Mouse (Mus musculus) adrenal gland, adult 8-10 months (tissue): ENCODE results near the gene Csnk1g2. TPM values are rescaled to one million over a fixed set of nuclear protein-coding genes. Genes with fewer than 3 reads are reported as not detected.
A peak's percentile ranks its signal among the peaks of the same experiment; 100 is the strongest.

Experiments used
- DNase-seq: peaks from one replicate; pipeline ENCODE4 v3.0.0; 2022
- total RNA-seq, 4 experiments: library from RNA; stranded (reverse); gene quantifications; 2 replicates each; pipeline ENCODE4 v1.2.4; 2022

Gene Csnk1g2
- total RNA-seq: 100 to 1,000 TPM; 157 to 173 (median 165) TPM

GRCm38 (mm10) chr10:80622661-80623456 is at the start of gene Csnk1g2:
Gene Csnk1g2, plus strand, starts transcription at chr10:80622838.
- DNase-seq: peak; percentile 62

- no peak for DNase-seq
Measured at GRCm38 (mm10) chr10:80573944-80574343, 48.7 kb upstream of the Csnk1g2 start.

DNA sequence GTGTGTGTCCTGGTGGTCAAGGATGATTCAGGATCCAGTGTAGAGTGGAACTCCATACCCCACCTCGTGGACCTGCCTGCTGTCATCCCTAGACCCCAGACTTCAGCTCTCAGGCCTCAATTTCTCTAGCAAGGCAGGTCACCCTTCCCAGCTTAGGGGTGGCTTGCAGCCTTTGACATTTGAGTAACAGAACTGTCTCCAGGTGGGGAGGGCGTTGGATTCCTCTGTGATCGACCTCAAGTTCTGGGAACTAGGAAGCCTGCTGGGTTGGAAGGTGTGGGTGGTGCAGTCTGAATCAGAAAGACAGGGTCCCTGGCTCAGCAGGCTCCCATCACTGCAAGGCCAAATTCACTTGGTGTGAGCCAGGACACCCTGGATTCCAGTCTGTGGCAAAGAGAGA is 47.7 kb upstream of the Csnk1g2 start:
- DNase-seq: no peak

DNA sequence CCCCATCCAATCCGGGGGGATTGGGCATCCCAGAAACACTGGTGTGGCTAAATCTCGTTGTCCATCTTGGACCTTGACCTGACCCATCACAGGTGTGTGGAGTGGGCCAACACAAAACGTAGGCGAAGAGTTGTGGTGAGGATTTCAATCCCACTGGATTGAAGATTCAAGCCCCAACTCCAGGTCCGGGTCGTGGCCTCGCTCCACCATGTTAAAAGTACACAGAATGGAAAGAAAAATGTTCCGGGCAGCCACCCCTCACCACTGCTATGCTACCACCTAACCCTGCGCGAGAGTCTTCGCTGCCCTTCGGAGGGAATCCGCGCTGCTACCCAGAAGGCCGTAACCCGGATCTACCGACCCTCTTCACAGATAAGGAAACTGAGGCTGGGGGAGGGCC is 46.7 kb upstream of the Csnk1g2 start:
- DNase-seq: no peak

DNA sequence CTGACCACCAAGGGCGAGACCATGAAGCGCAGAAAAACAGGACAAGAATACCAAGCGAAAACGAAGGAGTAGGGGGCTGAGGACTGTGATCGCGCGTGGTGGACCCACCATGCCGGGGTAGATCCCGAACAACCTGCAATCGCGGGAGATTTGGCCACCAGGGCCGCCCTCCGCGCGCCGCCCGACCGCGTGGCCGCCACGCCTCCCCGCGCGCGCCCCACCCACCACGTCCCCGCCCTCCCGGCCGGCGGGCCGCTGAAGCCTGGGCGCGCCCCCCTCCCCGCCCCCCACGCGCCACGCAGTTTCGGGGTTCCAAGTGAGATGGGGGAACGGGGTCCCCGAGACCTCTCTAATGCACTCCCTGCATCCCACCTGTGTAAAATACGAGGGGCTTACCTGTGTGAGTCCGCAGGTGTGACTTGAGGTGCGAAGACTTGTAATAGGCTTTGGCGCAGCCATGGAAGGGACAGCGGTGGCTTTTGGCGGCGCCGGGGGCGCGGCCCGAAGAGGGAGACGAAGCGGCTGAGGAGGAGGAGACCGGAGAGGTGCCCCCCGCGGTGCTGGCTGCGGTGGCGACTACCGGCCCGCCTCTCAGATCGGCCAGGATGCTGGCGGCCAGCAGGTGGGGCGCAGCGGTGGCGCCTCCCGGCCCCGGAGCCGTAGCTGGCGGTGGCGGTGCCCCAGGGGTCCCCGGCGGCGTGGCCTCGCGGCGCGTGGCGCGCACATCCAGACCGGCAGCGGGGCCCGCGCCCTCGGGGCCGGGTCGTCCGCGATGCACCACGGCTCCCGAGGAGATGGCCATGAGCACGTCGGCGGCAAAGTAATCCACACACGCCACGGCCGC is 46.1 kb upstream of the Csnk1g2 start:
- no peak for DNase-seq

DNA sequence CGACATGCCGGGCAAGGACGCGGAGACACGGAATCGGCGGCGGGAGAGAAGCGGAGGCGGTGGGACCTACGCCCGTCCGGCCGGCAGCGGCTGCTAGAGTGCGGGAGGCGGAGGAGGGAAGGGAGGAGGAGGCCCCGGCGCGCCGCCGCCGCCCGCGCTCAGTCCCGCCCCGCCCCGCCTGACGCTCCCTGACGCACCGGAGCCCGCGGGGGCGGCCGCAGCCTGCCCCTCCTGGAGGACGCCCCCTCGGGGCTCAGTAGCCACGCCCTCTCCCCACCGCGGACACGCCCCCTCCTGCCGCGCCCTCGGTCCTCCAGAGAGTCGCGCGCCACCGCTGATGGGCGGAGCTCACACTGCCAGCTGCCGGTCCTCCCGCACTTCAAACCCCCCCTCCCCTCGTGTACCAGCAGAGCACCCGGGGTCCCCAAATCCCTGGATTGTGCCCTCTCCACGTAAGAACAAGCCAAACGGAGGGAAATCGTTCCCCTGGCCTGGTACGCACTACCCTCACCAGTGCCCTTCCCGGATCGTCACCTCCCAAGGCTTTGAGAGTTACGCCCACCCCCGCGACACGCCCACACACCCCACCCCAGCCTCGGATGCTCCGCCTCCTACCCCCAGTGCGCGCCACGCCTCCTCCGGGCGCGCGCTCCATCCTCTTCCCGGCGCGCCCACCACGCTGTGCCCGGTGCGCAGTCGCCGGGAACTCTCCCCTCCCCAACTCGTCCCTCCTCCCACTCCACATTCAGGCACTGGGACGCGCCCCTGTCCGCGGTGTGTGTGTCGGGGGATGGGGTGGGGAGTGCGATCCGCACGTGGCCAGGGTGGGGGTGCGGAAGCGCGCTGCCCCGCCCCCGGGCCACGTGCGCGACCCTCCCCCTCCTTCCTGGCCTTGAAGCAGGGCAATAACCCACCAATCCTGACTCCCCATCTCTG is 45.2 kb upstream of the Csnk1g2 start, which contains the start of gene Klf16:
Gene Klf16, minus strand, starts transcription at position 127 of the 936 bp plus-strand sequence.
- peak; percentile 98 for DNase-seq

- peak; percentile 80 for DNase-seq
Measured at GRCm38 (mm10) chr10:80578131-80578750, 44.4 kb upstream of the Csnk1g2 start.

DNA sequence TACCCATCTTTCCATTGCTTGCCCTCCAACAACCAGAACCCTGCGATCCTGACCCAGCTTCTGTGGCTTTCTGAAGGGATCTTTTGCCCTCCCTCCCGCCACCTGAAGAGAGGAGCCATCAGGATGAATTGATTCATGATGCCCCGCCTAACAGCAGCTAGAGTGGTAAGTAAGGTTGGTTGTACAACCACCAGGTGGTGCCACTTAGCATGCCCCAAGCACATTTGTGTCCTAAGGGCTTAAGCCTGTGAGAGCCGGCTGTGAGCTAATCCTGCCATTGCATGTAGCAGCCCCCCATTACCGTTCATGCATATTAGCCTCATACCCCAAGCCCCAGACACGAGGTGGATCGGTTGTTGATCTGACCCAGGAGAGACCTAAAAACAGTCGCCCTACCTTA is 43.7 kb upstream of the Csnk1g2 start:
- peak; percentile 67 for DNase-seq

- DNase-seq: no peak
Measured at GRCm38 (mm10) chr10:80583047-80583446, 39.6 kb upstream of the Csnk1g2 start.

- DNase-seq: no peak
Measured at GRCm38 (mm10) chr10:80584045-80584488, 38.6 kb upstream of the Csnk1g2 start.

GRCm38 (mm10) chr10:80584642-80585552 is 37.7 kb upstream of the Csnk1g2 start:
- no peak for DNase-seq

- DNase-seq: no peak
Measured at GRCm38 (mm10) chr10:80585581-80585980, 37.1 kb upstream of the Csnk1g2 start.

- no peak for DNase-seq
Measured at GRCm38 (mm10) chr10:80586407-80587304, 36.0 kb upstream of the Csnk1g2 start.

DNA sequence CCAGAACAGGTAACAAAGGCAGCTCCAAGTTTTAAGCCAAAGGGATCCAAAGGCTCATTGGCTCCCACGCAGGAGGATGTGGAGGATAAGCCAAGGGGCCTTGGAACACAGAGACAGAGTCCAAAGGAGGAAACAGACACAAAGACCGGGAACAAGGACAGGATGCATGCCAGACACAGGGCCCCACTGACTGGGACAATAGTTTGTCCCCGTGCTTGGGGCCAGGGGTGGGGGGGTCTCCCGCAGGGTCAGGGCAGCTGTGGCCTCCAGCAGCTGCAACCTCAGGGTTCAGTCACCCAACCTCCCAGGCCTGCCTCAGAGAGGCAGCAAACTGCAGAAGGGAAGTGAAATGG is 35.4 kb upstream of the Csnk1g2 start:
- DNase-seq: no peak

GRCm38 (mm10) chr10:80589127-80589878 is 33.3 kb upstream of the Csnk1g2 start:
- no peak for DNase-seq

GRCm38 (mm10) chr10:80589879-80590854 is 32.5 kb upstream of the Csnk1g2 start, which contains the start of gene Abhd17a:
Gene Abhd17a, minus strand, starts transcription at chr10:80590341.
- DNase-seq: peak; percentile 94

DNA sequence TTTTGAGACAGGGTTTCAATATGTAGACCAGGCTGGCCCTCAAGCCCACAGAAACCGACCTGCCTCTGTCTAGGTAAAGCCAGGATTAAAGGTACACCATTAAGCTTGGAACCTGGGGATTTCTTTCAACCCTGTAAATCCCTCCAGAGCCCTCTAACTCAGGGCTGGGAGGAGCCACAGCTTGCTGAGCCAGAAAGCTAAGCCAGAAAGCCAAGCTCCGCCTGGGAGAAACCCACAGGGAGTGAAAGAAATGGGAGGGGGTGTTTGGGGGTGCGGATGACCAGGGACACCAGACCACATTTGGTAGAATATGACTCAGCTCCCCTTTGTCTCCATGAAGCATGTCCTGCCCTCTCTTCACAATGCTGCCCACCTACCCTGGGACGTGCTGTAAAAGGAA is 26.3 kb upstream of the Csnk1g2 start:
- DNase-seq: no peak
